Mouse (Mus musculus) forebrain, embryonic 10.5 days (tissue): ENCODE measurements around the gene C1rl. TPM values are rescaled to one million over a fixed set of nuclear protein-coding genes. Genes with fewer than 3 reads are reported as not detected.
"Not testable (repeated sequence)": the region's sequence is repeated elsewhere in the genome, so short reads cannot be mapped to it uniquely, and the experiment has no call there.

Source experiments
- DNase-seq: peaks from one replicate; pipeline ENCODE4 v3.0.0-alpha.2; 2017; ENCODE audit warnings: low spot score; ENCODE audit errors: extremely low spot score
- H3K27ac ChIP-seq: fragments of 300-500 bp; sonication (generic); 2 replicates; pipeline ENCODE4 v1.5.1; 2016; ENCODE audit warnings: mild to moderate bottlenecking
- H3K27me3 ChIP-seq: fragments of 300-500 bp; sonication (generic); 2 replicates; pipeline ENCODE4 v1.6.1; 2016; ENCODE audit warnings: mild to moderate bottlenecking; ENCODE audit not compliant: poor library complexity, severe bottlenecking
- H3K36me3 ChIP-seq: fragments of 300-500 bp; sonication (generic); replicated peaks from 2 replicates; pipeline ENCODE4 v1.6.1; 2016; ENCODE audit warnings: mild to moderate bottlenecking, moderate library complexity
- H3K4me1 ChIP-seq: fragments of 300-500 bp; sonication (generic); 2 replicates; pipeline ENCODE4 v1.6.1; 2016
- H3K4me3 ChIP-seq: fragments of 300-500 bp; sonication (generic); 2 replicates; pipeline ENCODE4 v1.5.1; 2016; ENCODE audit warnings: mild to moderate bottlenecking, moderate library complexity
- H3K9me3 ChIP-seq: fragments of 300-500 bp; sonication (generic); 2 replicates; pipeline ENCODE4 v1.6.1; 2016; ENCODE audit warnings: mild to moderate bottlenecking, moderate library complexity
- WGBS: fragments of 180-500 bp; shearing (Covaris S2); methylation state at CpG from one replicate; pipeline ENCODE4 v1.1.7; 2016; 5-methylcytosine and 5-hydroxymethylcytosine counted together
- polyA plus RNA-seq: library from polyadenylated mRNA; unstranded; fragments of >200 nt; fragmentation: Nextera tagmentation; extraction: Ambion mirVana; gene quantifications from 2 replicates; pipeline ENCODE4 v1.2.1, GENCODE M21; 2016

C1rl gene
- polyA plus RNA-seq, 1 experiment from 2014 or later = 0.11 TPM

- DNase-seq = no peak
Measured at GRCm38 (mm10) chr6:124458505-124458904, 34.4 kb upstream of the C1rl start.

GRCm38 (mm10) chr6:124459388-124459787 lies 33.5 kb upstream of the C1rl start:
- no peak overlapping the region for H3K27ac ChIP-seq
- H3K4me3 ChIP-seq = no peak overlapping the region
- H3K27me3 ChIP-seq = peaks cover 18% of the 10 kb centered on the region
- no peak for DNase-seq
- WGBS = 90% methylated on average over 4 of the region's 4 CpGs
- peaks cover 11% of the 10 kb centered on the region for H3K4me1 ChIP-seq
- 0 out of 2 replicates have a peak, but pooled peaks cover 2% of the 10 kb centered on the region for H3K36me3 ChIP-seq
- no peaks in the 10 kb centered on the region for H3K9me3 ChIP-seq

More at GRCm38 (mm10) chr6:124458505-124458904, 34.4 kb upstream of the C1rl start:
- no peak overlapping the region for H3K4me3 ChIP-seq
- 84% methylated on average over 11 of the region's 11 CpGs for WGBS
- H3K9me3 ChIP-seq = no peaks in the 10 kb centered on the region
- 0 out of 2 replicates have a peak, but pooled peaks cover 2% of the 10 kb centered on the region for H3K36me3 ChIP-seq
- H3K27me3 ChIP-seq = peaks cover 10% of the 10 kb centered on the region
- no peak overlapping the region for H3K27ac ChIP-seq
- peaks cover 2% of the 10 kb centered on the region; the same call in 1 of the 2 replicates for H3K4me1 ChIP-seq

GRCm38 (mm10) chr6:124463881-124464291 lies 29.0 kb upstream of the C1rl start:
- DNase-seq = no peak
- Histone ChIP-seq H3K4me3 (peak overlapping the region; percentile 60), H3K9me3 (no peaks in the 10 kb centered on the region), H3K4me1 (peaks cover 25% of the 10 kb centered on the region), H3K27ac (peak overlapping the region; percentile 80), H3K27me3 (peaks cover 25% of the 10 kb centered on the region), H3K36me3 (no peaks in the 10 kb centered on the region)
- WGBS = 21% methylated on average over 8 of the region's 8 CpGs

- H3K36me3 ChIP-seq = no peaks in the 10 kb centered on the region
- H3K27ac ChIP-seq = peak within 1 kb of the TSS; percentile 80
- peak within 1 kb of the TSS; percentile 60 for H3K4me3 ChIP-seq
- H3K9me3 ChIP-seq = no peaks in the 10 kb centered on the region
- peaks cover 25% of the 10 kb centered on the region for H3K27me3 ChIP-seq
- DNase-seq = peak; percentile 88
- 9% methylated on average over 27 of the region's 27 CpGs for WGBS
- peaks cover 25% of the 10 kb centered on the region for H3K4me1 ChIP-seq
Measured at GRCm38 (mm10) chr6:124464305-124465271, 28.3 kb upstream of the C1rl start, which contains the start of gene Clstn3. Gene Clstn3 (minus strand): TSS chr6:124464794.

- H3K27ac ChIP-seq = no peak overlapping the region
- H3K9me3 ChIP-seq = no peaks in the 10 kb centered on the region
- H3K4me3 ChIP-seq = peak overlapping the region; percentile 60
- peaks cover 25% of the 10 kb centered on the region for H3K27me3 ChIP-seq
- DNase-seq = no peak
- WGBS = 40% methylated on average over 6 of the region's 6 CpGs
- no peaks in the 10 kb centered on the region for H3K36me3 ChIP-seq
- peaks cover 25% of the 10 kb centered on the region for H3K4me1 ChIP-seq
Measured at GRCm38 (mm10) chr6:124465299-124465698, 27.6 kb upstream of the C1rl start.

- Histone ChIP-seq H3K36me3 (no peaks in the 10 kb centered on the region), H3K9me3 (no peaks in the 10 kb centered on the region), H3K4me1 (peaks cover 25% of the 10 kb centered on the region), H3K4me3 (peak overlapping the region; percentile 60; the same call in 1 of the 2 replicates), H3K27ac (no peak overlapping the region), H3K27me3 (peaks cover 25% of the 10 kb centered on the region)
- no peak for DNase-seq
- WGBS = 85% methylated on average over 6 of the region's 6 CpGs
Measured at GRCm38 (mm10) chr6:124465729-124466128, 27.2 kb upstream of the C1rl start.

GRCm38 (mm10) chr6:124471121-124471520 lies 21.8 kb upstream of the C1rl start:
- no peak for DNase-seq
- Histone ChIP-seq H3K9me3 (no peaks in the 10 kb centered on the region), H3K36me3 (no peaks in the 10 kb centered on the region), H3K27ac (no peak overlapping the region), H3K4me3 (no peak overlapping the region), H3K27me3 (no peaks in the 10 kb centered on the region), H3K4me1 (no peaks in the 10 kb centered on the region)
- 88% methylated on average over 3 of the region's 3 CpGs for WGBS

GRCm38 (mm10) chr6:124471783-124472638 lies 20.9 kb upstream of the C1rl start:
- not testable (repeated sequence) for H3K27ac ChIP-seq, DNase-seq, H3K4me3 ChIP-seq, H3K27me3 ChIP-seq, H3K36me3 ChIP-seq, H3K4me1 ChIP-seq, H3K9me3 ChIP-seq
- WGBS = 89% methylated on average over 6 of the region's 6 CpGs

GRCm38 (mm10) chr6:124472801-124473200 lies 20.1 kb upstream of the C1rl start:
- Histone ChIP-seq H3K27ac (no peak overlapping the region), H3K4me3 (no peak overlapping the region), H3K4me1 (no peaks in the 10 kb centered on the region), H3K9me3 (no peaks in the 10 kb centered on the region), H3K36me3 (no peaks in the 10 kb centered on the region), H3K27me3 (no peaks in the 10 kb centered on the region)
- DNase-seq = no peak
- 32% methylated on average over 6 of the region's 6 CpGs for WGBS

GRCm38 (mm10) chr6:124474621-124475020 lies 18.3 kb upstream of the C1rl start:
- 85% methylated on average over 11 of the region's 11 CpGs for WGBS
- H3K27me3 ChIP-seq = no peaks in the 10 kb centered on the region

GRCm38 (mm10) chr6:124475335-124476075 lies 17.4 kb upstream of the C1rl start:
- H3K4me1 ChIP-seq, DNase-seq, H3K36me3 ChIP-seq, H3K27ac ChIP-seq, H3K9me3 ChIP-seq, H3K27me3 ChIP-seq, H3K4me3 ChIP-seq: not testable (repeated sequence)
- 91% methylated on average over 8 of the region's 11 CpGs for WGBS

More at GRCm38 (mm10) chr6:124474621-124475020, 18.3 kb upstream of the C1rl start:
- Histone ChIP-seq H3K9me3 (no peaks in the 10 kb centered on the region), H3K4me1 (no peaks in the 10 kb centered on the region), H3K27ac (no peak overlapping the region), H3K4me3 (no peak overlapping the region), H3K36me3 (no peaks in the 10 kb centered on the region)
- no peak for DNase-seq

- H3K27me3 ChIP-seq = no peaks in the 10 kb centered on the region
- no peaks in the 10 kb centered on the region for H3K4me1 ChIP-seq
- 81% methylated on average over 7 of the region's 7 CpGs for WGBS
- no peak overlapping the region for H3K4me3 ChIP-seq
- H3K9me3 ChIP-seq = no peaks in the 10 kb centered on the region
- no peak for DNase-seq
- no peaks in the 10 kb centered on the region for H3K36me3 ChIP-seq
- H3K27ac ChIP-seq = no peak overlapping the region
Measured at GRCm38 (mm10) chr6:124476216-124476615, 16.7 kb upstream of the C1rl start.
